14 mouse cellular contexts compared by ENCODE assay signal in the genomic region with DNA sequence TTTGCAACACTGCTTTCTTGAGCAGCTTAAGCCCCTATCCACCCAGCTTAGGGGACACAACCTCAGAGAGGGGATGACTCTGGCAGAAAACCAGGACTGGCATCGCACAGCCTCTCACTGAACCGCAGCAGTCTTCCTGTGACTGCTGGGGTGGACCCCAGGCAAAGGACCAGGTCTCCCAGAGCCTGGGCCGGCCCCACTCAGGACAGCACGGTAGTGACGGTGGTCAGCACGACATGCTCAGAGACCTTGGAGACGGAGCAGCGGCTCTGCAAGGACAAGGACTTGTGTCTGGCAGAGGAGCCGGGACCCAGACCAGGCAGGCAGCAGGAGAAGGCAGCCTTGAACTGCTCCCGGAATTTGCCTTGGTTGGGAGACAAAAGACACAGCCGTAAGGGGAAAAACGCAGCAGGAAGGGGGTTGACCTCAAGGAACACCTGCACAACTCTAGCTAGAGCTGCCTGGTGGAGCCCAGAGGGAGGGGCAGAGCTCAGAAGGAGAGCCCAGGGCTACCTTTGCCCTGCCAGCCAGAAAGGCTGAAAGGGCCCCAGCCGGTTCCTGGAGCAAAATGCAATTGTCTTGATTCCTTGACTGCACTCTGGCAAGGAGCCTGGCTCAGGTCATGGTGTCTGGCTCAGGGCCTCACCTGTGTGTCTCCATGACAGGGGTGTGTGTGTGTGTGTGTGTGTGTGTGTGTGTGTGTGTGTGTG. TPM values are rescaled to one million over a fixed set of nuclear protein-coding genes. Genes with fewer than 3 reads are reported as not detected.
DNase-seq lines count a peak whose midpoint lies in the region; ATAC-seq lines count a peak whose summit lies in the region.
"Had no signal": no experiment of that assay in that cellular context is flagged by ENCODE, and none has a peak within 500 bp of the region (broad histone marks: within the 10 kb centered on the region; RNA-seq: fewer than 3 reads in every experiment).

No protein-coding gene starts in this region.

- H3K9ac ChIP-seq in lung, embryonic 15.5 days = no peak overlapping the region
- no peak overlapping the region for H3K9ac ChIP-seq in kidney, embryonic 14.5 days (ENCODE audit: low read depth, low read length)
- no peak overlapping the region for H3K9ac ChIP-seq in stomach, embryonic 14.5 days (replicated peaks; ENCODE audit: low read depth, low read length)

- peak; percentile 40; the same call in 1 of the 2 replicates for ATAC-seq in lung, embryonic 15.5 days (ENCODE audit: borderline replicate concordance, extremely low read depth, low FRiP score, low TSS enrichment)
- 0 out of 2 replicates have a peak, but pooled peaks have one; percentile 17 for ATAC-seq in kidney, embryonic 14.5 days (ENCODE audit: low FRiP score, low TSS enrichment)
- ATAC-seq in stomach, embryonic 14.5 days (ENCODE audit: insufficient number of reproducible peaks, insufficient read depth, low FRiP score, low read depth) = 0 out of 2 replicates have a peak, but pooled peaks have one; percentile 48

- peak overlapping the region; percentile 29; the same call in 1 of the 2 replicates for H3K27ac ChIP-seq in lung, embryonic 15.5 days
- H3K27ac ChIP-seq in kidney, embryonic 14.5 days (ENCODE audit: low read depth, low read length) = no peak overlapping the region; the same call in 1 of the 2 replicates
- H3K27ac ChIP-seq in stomach, embryonic 14.5 days (ENCODE audit: low read length) = peak overlapping the region; percentile 64; the same call in 1 of the 2 replicates
- H3K27ac ChIP-seq: macrophage had no signal

- H3K4me3 ChIP-seq in lung, embryonic 15.5 days = no peak overlapping the region
- no peak overlapping the region for H3K4me3 ChIP-seq in kidney, embryonic 14.5 days (ENCODE audit: low read length)
- H3K4me3 ChIP-seq in stomach, embryonic 14.5 days (ENCODE audit: low read depth, low read length) = no peak overlapping the region

- H3K4me2 ChIP-seq in lung, embryonic 15.5 days = no peak overlapping the region
- no peak overlapping the region for H3K4me2 ChIP-seq in kidney, embryonic 14.5 days (replicated peaks; ENCODE audit: low read depth, low read length)
- no peak overlapping the region for H3K4me2 ChIP-seq in stomach, embryonic 14.5 days (replicated peaks; ENCODE audit: low read depth, low read length)

- no peaks in the 10 kb centered on the region for H3K27me3 ChIP-seq in lung, embryonic 15.5 days
- no peaks in the 10 kb centered on the region for H3K27me3 ChIP-seq in kidney, embryonic 14.5 days (ENCODE audit: control insufficient read depth, insufficient read depth, low read length)
- no peaks in the 10 kb centered on the region for H3K27me3 ChIP-seq in stomach, embryonic 14.5 days (ENCODE audit: control insufficient read depth, insufficient read depth, low read length)
- H3K27me3 ChIP-seq: Patski had no signal

- WGBS in lung, embryonic 15.5 days = 53% methylated on average over 13 of the region's 13 CpGs
- 49% methylated on average over 13 of the region's 13 CpGs for WGBS in kidney, embryonic 14.5 days
- WGBS in stomach, embryonic 14.5 days = 59% methylated on average over 13 of the region's 13 CpGs

- DNase-seq in lung, postnatal 4 days = no peak
- DNase-seq in adrenal gland, postnatal 25 days = peak; percentile 35
- DNase-seq in testis, postnatal 10 days (ENCODE audit: low spot score) = no peak
- DNase-seq in neural tube, embryonic 10.5 days (ENCODE audit: extremely low spot score, low spot score) = no peak
- no peak for DNase-seq in lung, postnatal 14 days
- DNase-seq: heart, postnatal 4 days; right cerebral cortex, adult 18-20 months had no signal

- H3K36me3 ChIP-seq in lung, embryonic 15.5 days = peaks cover 21% of the 10 kb centered on the region
- peaks cover 23% of the 10 kb centered on the region for H3K36me3 ChIP-seq in kidney, embryonic 14.5 days (ENCODE audit: control insufficient read depth, insufficient read depth, low read length)
- H3K36me3 ChIP-seq in stomach, embryonic 14.5 days (ENCODE audit: control insufficient read depth, insufficient read depth, low read length) = peaks cover 20% of the 10 kb centered on the region

- H3K9me3 ChIP-seq in lung, embryonic 15.5 days = no peaks in the 10 kb centered on the region
- H3K9me3 ChIP-seq in kidney, embryonic 14.5 days (ENCODE audit: control insufficient read depth, low read length) = no peaks in the 10 kb centered on the region
- H3K9me3 ChIP-seq in stomach, embryonic 14.5 days (ENCODE audit: control insufficient read depth, low read depth, low read length) = no peaks in the 10 kb centered on the region

- 0 out of 2 replicates have a peak, but pooled peaks cover 10% of the 10 kb centered on the region for H3K4me1 ChIP-seq in lung, embryonic 15.5 days
- no peaks in the 10 kb centered on the region for H3K4me1 ChIP-seq in kidney, embryonic 14.5 days (ENCODE audit: control insufficient read depth, insufficient read depth, low read length)
- no peaks in the 10 kb centered on the region for H3K4me1 ChIP-seq in stomach, embryonic 14.5 days (ENCODE audit: control insufficient read depth, insufficient read depth, low read length)

RNA-seq across cellular contexts. Expression of gene Hcrtr1, which starts 8.4 kb away (rescaled TPM):
- 0.28 and 0.50 TPM in 2 replicates for polyA plus RNA-seq in lung, embryonic 15.5 days (2015; fragmentation: Nextera tagmentation; extraction: Ambion mirVana)
- 0.57 and 0.76 TPM in 2 replicates for total RNA-seq in adrenal gland, postnatal 25 days (2021)
- polyA plus RNA-seq in kidney, embryonic 14.5 days (2014; fragmentation: Nextera tagmentation; extraction: Ambion mirVana) = not detected in 2 replicates
- polyA plus RNA-seq in stomach, embryonic 14.5 days (2014; fragmentation: Nextera tagmentation; extraction: Ambion mirVana) = 0.26 and 0.41 TPM in 2 replicates
- total RNA-seq: heart, adult 8-10 months; heart, postnatal 4 days had no signal
- polyA plus RNA-seq: limb, embryonic 11.5 days; macrophage had no signal

RNA-seq across cellular contexts. Expression of gene Pef1, which starts 28.4 kb away (rescaled TPM):
- 75.0 and 76.5 TPM in 2 replicates for polyA plus RNA-seq in lung, embryonic 15.5 days (2015; fragmentation: Nextera tagmentation; extraction: Ambion mirVana)
- total RNA-seq in adrenal gland, postnatal 25 days (2021) = 68.0 and 70.3 TPM in 2 replicates
- polyA plus RNA-seq in kidney, embryonic 14.5 days (2014; fragmentation: Nextera tagmentation; extraction: Ambion mirVana) = 77.3 and 85.9 TPM in 2 replicates
- 66.9 and 74.3 TPM in 2 replicates for polyA plus RNA-seq in stomach, embryonic 14.5 days (2014; fragmentation: Nextera tagmentation; extraction: Ambion mirVana)

RNA-seq across cellular contexts. Expression of gene Tinagl1, which starts 44.1 kb away (rescaled TPM):
- 52.4 and 57.5 TPM in 2 replicates for polyA plus RNA-seq in lung, embryonic 15.5 days (2015; fragmentation: Nextera tagmentation; extraction: Ambion mirVana)
- 77.1 and 111 TPM in 2 replicates for total RNA-seq in adrenal gland, postnatal 25 days (2021)
- polyA plus RNA-seq in kidney, embryonic 14.5 days (2014; fragmentation: Nextera tagmentation; extraction: Ambion mirVana) = 20.9 and 26.1 TPM in 2 replicates
- 22.1 and 29.2 TPM in 2 replicates for polyA plus RNA-seq in stomach, embryonic 14.5 days (2014; fragmentation: Nextera tagmentation; extraction: Ambion mirVana)
- polyA plus RNA-seq: macrophage had no signal
